Mouse (Mus musculus): ENCODE results near the gene Nrp1. TPM values are rescaled to one million over a fixed set of nuclear protein-coding genes. Genes with fewer than 3 reads are reported as not detected.

Gene Nrp1
- polyA plus RNA-seq, 1 experiment from 2014 or later = 90.4 TPM

GRCm38 (mm10) chr8:128505866-128506265 is 147.5 kb downstream of the Nrp1 start:
- Histone ChIP-seq H3K4me3 (no peak overlapping the region), H3K9ac (no peak overlapping the region), H3K27ac (no peak overlapping the region), H3K36me3 (peaks cover 18% of the 10 kb centered on the region), H3K4me1 (replicated peaks) (0 out of 2 replicates have a peak, but pooled peaks cover 2% of the 10 kb centered on the region), H3K27me3 (no peaks in the 10 kb centered on the region), H3K9me3 (no peaks in the 10 kb centered on the region), H3K4me2 (no peak overlapping the region)
- no peak for ATAC-seq (ENCODE audit: low FRiP score)

GRCm38 (mm10) chr8:128508723-128509122 is 150.3 kb downstream of the Nrp1 start:
- no peaks in the 10 kb centered on the region for H3K9me3 ChIP-seq
- H3K9ac ChIP-seq = no peak overlapping the region
- no peak overlapping the region for H3K27ac ChIP-seq
- H3K36me3 ChIP-seq = no peaks in the 10 kb centered on the region; the same call in 1 of the 2 replicates
- H3K4me3 ChIP-seq = no peak overlapping the region
- H3K4me1 ChIP-seq (replicated peaks) = no peaks in the 10 kb centered on the region
- no peak for ATAC-seq (ENCODE audit: low FRiP score)
- H3K27me3 ChIP-seq = no peaks in the 10 kb centered on the region
- H3K4me2 ChIP-seq = no peak overlapping the region

GRCm38 (mm10) chr8:128511021-128511420 is 152.6 kb downstream of the Nrp1 start:
- Histone ChIP-seq H3K9me3 (no peaks in the 10 kb centered on the region), H3K27me3 (no peaks in the 10 kb centered on the region), H3K4me3 (no peak overlapping the region), H3K36me3 (no peaks in the 10 kb centered on the region), H3K9ac (no peak overlapping the region), H3K4me1 (replicated peaks) (no peaks in the 10 kb centered on the region), H3K4me2 (no peak overlapping the region), H3K27ac (no peak overlapping the region)
- ATAC-seq (ENCODE audit: low FRiP score) = no peak

- ATAC-seq (ENCODE audit: low FRiP score) = no peak
- H3K27ac ChIP-seq = no peak overlapping the region
- no peaks in the 10 kb centered on the region for H3K4me1 ChIP-seq (replicated peaks)
- WGBS = 87% methylated on average over 1 of the region's 1 CpGs
- no peak overlapping the region for H3K4me2 ChIP-seq
- H3K27me3 ChIP-seq = no peaks in the 10 kb centered on the region
- no peaks in the 10 kb centered on the region for H3K36me3 ChIP-seq
- H3K9ac ChIP-seq = no peak overlapping the region
- no peaks in the 10 kb centered on the region for H3K9me3 ChIP-seq
- no peak overlapping the region for H3K4me3 ChIP-seq
These were observed 153.3 kb downstream of the Nrp1 start for GRCm38 (mm10) chr8:128511732-128512131.

GRCm38 (mm10) chr8:128516846-128517446 is 158.5 kb downstream of the Nrp1 start:
- Histone ChIP-seq H3K9ac (no peak overlapping the region), H3K27me3 (no peaks in the 10 kb centered on the region), H3K36me3 (no peaks in the 10 kb centered on the region), H3K4me1 (replicated peaks) (no peaks in the 10 kb centered on the region), H3K4me2 (no peak overlapping the region), H3K27ac (no peak overlapping the region), H3K9me3 (no peaks in the 10 kb centered on the region), H3K4me3 (no peak overlapping the region)
- 92% methylated on average over 3 of the region's 3 CpGs for WGBS
- no peak for ATAC-seq (ENCODE audit: low FRiP score)

GRCm38 (mm10) chr8:128517546-128518102 is 159.2 kb downstream of the Nrp1 start:
- Histone ChIP-seq H3K36me3 (no peaks in the 10 kb centered on the region), H3K27me3 (no peaks in the 10 kb centered on the region), H3K4me3 (no peak overlapping the region), H3K9me3 (no peaks in the 10 kb centered on the region), H3K9ac (no peak overlapping the region), H3K4me1 (replicated peaks) (no peaks in the 10 kb centered on the region), H3K27ac (no peak overlapping the region), H3K4me2 (no peak overlapping the region)
- 64% methylated on average over 4 of the region's 4 CpGs for WGBS
- ATAC-seq (ENCODE audit: low FRiP score) = no peak

- Histone ChIP-seq H3K4me3 (no peak overlapping the region), H3K4me2 (no peak overlapping the region), H3K9ac (no peak overlapping the region), H3K4me1 (replicated peaks) (no peaks in the 10 kb centered on the region), H3K27me3 (no peaks in the 10 kb centered on the region), H3K36me3 (no peaks in the 10 kb centered on the region), H3K9me3 (no peaks in the 10 kb centered on the region), H3K27ac (no peak overlapping the region)
- ATAC-seq (ENCODE audit: low FRiP score) = no peak
- WGBS = 89% methylated on average over 1 of the region's 1 CpGs
These were observed 161.0 kb downstream of the Nrp1 start for GRCm38 (mm10) chr8:128519366-128519765.

DNA sequence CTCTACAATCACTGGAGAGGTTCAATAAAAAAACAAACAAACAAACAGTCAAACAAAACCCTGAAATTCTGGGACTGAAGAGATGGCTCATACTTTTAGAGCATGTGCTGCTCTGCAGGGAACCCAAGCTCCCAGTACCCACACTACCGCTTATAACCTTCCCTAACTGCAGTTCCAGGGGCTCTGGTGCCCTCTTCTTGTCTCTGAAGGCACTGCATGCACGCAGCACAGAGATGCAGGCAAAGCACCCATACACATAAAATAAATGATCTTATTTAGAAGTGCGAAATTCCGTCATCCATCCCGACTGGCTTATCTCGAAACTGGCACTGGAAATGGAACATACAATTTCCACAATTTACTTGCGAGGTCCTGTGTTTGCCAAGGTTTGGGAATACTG is 165.4 kb downstream of the Nrp1 start:
- no peaks in the 10 kb centered on the region for H3K9me3 ChIP-seq
- no peak overlapping the region for H3K4me2 ChIP-seq
- H3K4me1 ChIP-seq (replicated peaks) = peaks cover 7% of the 10 kb centered on the region
- no peaks in the 10 kb centered on the region for H3K27me3 ChIP-seq
- no peak overlapping the region for H3K4me3 ChIP-seq
- no peak for ATAC-seq (ENCODE audit: low FRiP score)
- H3K9ac ChIP-seq = no peak overlapping the region
- H3K36me3 ChIP-seq = no peaks in the 10 kb centered on the region
- 61% methylated on average over 7 of the region's 7 CpGs for WGBS
- no peak overlapping the region for H3K27ac ChIP-seq

- no peak overlapping the region for H3K4me3 ChIP-seq
- no peak for ATAC-seq (ENCODE audit: low FRiP score)
- no peaks in the 10 kb centered on the region for H3K27me3 ChIP-seq
- H3K9me3 ChIP-seq = no peaks in the 10 kb centered on the region
- no peak overlapping the region for H3K27ac ChIP-seq
- H3K4me1 ChIP-seq (replicated peaks) = peaks cover 15% of the 10 kb centered on the region
- WGBS = 54% methylated on average over 1 of the region's 1 CpGs
- no peak overlapping the region for H3K4me2 ChIP-seq
- H3K36me3 ChIP-seq = no peaks in the 10 kb centered on the region
- no peak overlapping the region for H3K9ac ChIP-seq
These were observed 167.5 kb downstream of the Nrp1 start for GRCm38 (mm10) chr8:128525912-128526311.

DNA sequence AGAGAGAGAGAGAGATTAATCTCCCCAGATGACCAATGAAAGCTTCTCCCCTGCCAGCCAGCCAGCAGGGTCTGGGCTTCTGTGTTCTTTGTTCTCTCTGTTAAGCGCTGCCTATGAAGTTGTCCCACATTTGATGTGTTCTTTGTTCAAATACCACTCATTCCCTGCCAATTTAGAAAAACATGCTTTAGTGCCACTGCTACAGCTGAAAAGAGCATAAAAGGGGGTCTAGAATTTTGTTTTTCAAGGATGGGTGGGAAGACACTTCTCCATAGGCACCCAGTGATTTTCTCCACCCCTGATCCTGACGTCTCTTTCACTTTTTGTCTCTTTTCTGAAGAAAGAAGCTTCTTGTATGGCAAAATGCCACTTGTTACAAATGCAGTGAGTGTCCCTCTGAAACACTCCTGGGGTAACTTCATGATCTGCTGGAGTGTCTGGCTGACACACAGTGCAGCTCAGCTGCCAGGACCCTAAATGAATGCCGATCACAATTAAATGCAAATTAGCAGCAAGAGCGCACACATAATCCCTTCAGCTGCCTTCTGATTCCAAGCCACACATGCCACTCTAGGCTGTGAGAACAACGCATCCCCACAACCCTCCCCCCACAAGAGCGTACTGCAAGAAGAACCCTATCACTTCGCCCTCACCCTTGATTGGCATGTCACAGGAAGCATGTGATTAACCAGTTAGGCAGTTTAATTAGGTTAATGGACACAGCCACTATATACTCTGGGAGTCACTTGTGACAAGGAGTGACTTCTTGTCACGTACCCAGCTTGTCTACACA is 170.4 kb downstream of the Nrp1 start:
- Histone ChIP-seq H3K27me3 (no peaks in the 10 kb centered on the region), H3K4me1 (replicated peaks) (peaks cover 15% of the 10 kb centered on the region), H3K27ac (peak overlapping the region; percentile 75), H3K36me3 (no peaks in the 10 kb centered on the region), H3K9me3 (no peaks in the 10 kb centered on the region), H3K9ac (peak overlapping the region; percentile 14; the same call in 1 of the 2 replicates), H3K4me2 (peak overlapping the region; percentile 35), H3K4me3 (no peak overlapping the region)
- peak; percentile 90 for ATAC-seq (ENCODE audit: low FRiP score)
- WGBS = 16% methylated on average over 8 of the region's 8 CpGs

- peaks cover 8% of the 10 kb centered on the region for H3K4me1 ChIP-seq (replicated peaks)
- no peaks in the 10 kb centered on the region for H3K9me3 ChIP-seq
- no peak overlapping the region for H3K4me3 ChIP-seq
- H3K27ac ChIP-seq = no peak overlapping the region
- ATAC-seq (ENCODE audit: low FRiP score) = peak; percentile 72
- H3K4me2 ChIP-seq = no peak overlapping the region
- no peaks in the 10 kb centered on the region for H3K27me3 ChIP-seq
- no peaks in the 10 kb centered on the region for H3K36me3 ChIP-seq
- 42% methylated on average over 3 of the region's 3 CpGs for WGBS
- no peak overlapping the region for H3K9ac ChIP-seq
These were observed 176.1 kb downstream of the Nrp1 start for GRCm38 (mm10) chr8:128534442-128534871.

- Histone ChIP-seq H3K4me2 (no peak overlapping the region), H3K9ac (no peak overlapping the region)
These were observed 177.3 kb downstream of the Nrp1 start for GRCm38 (mm10) chr8:128535685-128536084.

GRCm38 (mm10) chr8:128538378-128538777 is 180.0 kb downstream of the Nrp1 start:
- Histone ChIP-seq H3K36me3 (no peaks in the 10 kb centered on the region), H3K9ac (no peak overlapping the region), H3K4me2 (no peak overlapping the region), H3K4me1 (replicated peaks) (peaks cover 6% of the 10 kb centered on the region; the same call in 1 of the 2 replicates), H3K27ac (no peak overlapping the region), H3K27me3 (no peaks in the 10 kb centered on the region), H3K9me3 (no peaks in the 10 kb centered on the region), H3K4me3 (no peak overlapping the region)
- WGBS = 10% methylated on average over 1 of the region's 1 CpGs
- no peak for ATAC-seq (ENCODE audit: low FRiP score)

More at GRCm38 (mm10) chr8:128535685-128536084, 177.3 kb downstream of the Nrp1 start:
- Histone ChIP-seq H3K4me3 (no peak overlapping the region), H3K4me1 (replicated peaks) (peaks cover 6% of the 10 kb centered on the region; the same call in 1 of the 2 replicates), H3K27ac (no peak overlapping the region), H3K9me3 (no peaks in the 10 kb centered on the region), H3K36me3 (no peaks in the 10 kb centered on the region), H3K27me3 (no peaks in the 10 kb centered on the region)
- ATAC-seq (ENCODE audit: low FRiP score) = no peak

Data from hindbrain, embryonic 13.5 days (tissue).